Mouse (Mus musculus) left cerebral cortex, postnatal 14 days (tissue): ENCODE data around the gene Clasp1. TPM values are rescaled to one million over a fixed set of nuclear protein-coding genes. Genes with fewer than 3 reads are reported as not detected.
"Not testable (repeated sequence)": the region's sequence is repeated elsewhere in the genome, so short reads cannot be mapped to it uniquely, and the experiment has no call there.

Experiments
- DNase-seq, 2 experiments: peaks; one replicate each; pipeline ENCODE4 v3.0.0; 2021 to 2022; ENCODE audit warnings: low spot score in 2 of 2, mixed read lengths in 1 of 2
- intact Hi-C: fragments of 180-260 bp; cut with DNase I; formaldehyde crosslinking; loops from one replicate; pipeline ENCODE4 v1.15.1; 2025
- total RNA-seq, 2 experiments: library from RNA; stranded (reverse); gene quantifications; 2 replicates each; pipeline ENCODE4 v1.2.3; 2021

The Clasp1 gene
- total RNA-seq, 2 experiments from 2014 or later: 119 to 135 TPM

GRCm38 (mm10) chr1:118539046-118539445 is 150.2 kb downstream of the Clasp1 start:
- intact Hi-C loops: no loop called here

GRCm38 (mm10) chr1:118542880-118543279 is 154.0 kb downstream of the Clasp1 start:
- DNase-seq: peak in 1 of 2 experiments; percentile 26
- intact Hi-C loops: no loop called here

More at GRCm38 (mm10) chr1:118539046-118539445, 150.2 kb downstream of the Clasp1 start:
- DNase-seq: no peak

- peak; percentile 34 to 37 for DNase-seq
- intact Hi-C loops: no loop called here
Measured at GRCm38 (mm10) chr1:118548769-118549168, 159.9 kb downstream of the Clasp1 start.

GRCm38 (mm10) chr1:118551152-118551551 is 162.3 kb downstream of the Clasp1 start:
- DNase-seq: peak in 1 of 2 experiments; percentile 13
- intact Hi-C loops: no loop called here

GRCm38 (mm10) chr1:118552071-118552470 is 163.2 kb downstream of the Clasp1 start:
- DNase-seq: no peak
- intact Hi-C loops: no loop called here

GRCm38 (mm10) chr1:118553045-118553444 is 164.2 kb downstream of the Clasp1 start:
- DNase-seq: no peak
- intact Hi-C loops: no loop called here

GRCm38 (mm10) chr1:118553451-118553850 is 164.6 kb downstream of the Clasp1 start:
- intact Hi-C loops: no loop called here
- no peak for DNase-seq

GRCm38 (mm10) chr1:118554961-118555360 is 166.1 kb downstream of the Clasp1 start:
- intact Hi-C loops: no loop called here
- DNase-seq: no peak

GRCm38 (mm10) chr1:118559716-118560115 is 170.9 kb downstream of the Clasp1 start:
- intact Hi-C loops: no loop called here
- DNase-seq: no peak

GRCm38 (mm10) chr1:118564561-118564960 is 175.7 kb downstream of the Clasp1 start:
- intact Hi-C loops: no loop called here
- no peak for DNase-seq

- intact Hi-C loops: loop anchor here (5.0 kb wide), 1 partner anchor 190 kb away; no protein-coding TSS in a partner anchor
- DNase-seq: no peak
Measured at GRCm38 (mm10) chr1:118567659-118568058, 178.8 kb downstream of the Clasp1 start.

- no peak for DNase-seq
- intact Hi-C loops: no loop called here
Measured at GRCm38 (mm10) chr1:118580174-118580702, 191.4 kb downstream of the Clasp1 start.

GRCm38 (mm10) chr1:118581179-118581578 is 192.3 kb downstream of the Clasp1 start:
- intact Hi-C loops: no loop called here
- DNase-seq: no peak

- intact Hi-C loops: no loop called here
- no peak for DNase-seq
Measured at GRCm38 (mm10) chr1:118589721-118590120, 200.9 kb downstream of the Clasp1 start.

- DNase-seq: no peak
- intact Hi-C loops: no loop called here
Measured at GRCm38 (mm10) chr1:118592933-118593332, 204.1 kb downstream of the Clasp1 start.

- DNase-seq: no peak
- intact Hi-C loops: no loop called here
Measured at GRCm38 (mm10) chr1:118595395-118595794, 206.5 kb downstream of the Clasp1 start.

GRCm38 (mm10) chr1:118597475-118598213 is 208.8 kb downstream of the Clasp1 start:
- intact Hi-C loops: no loop called here
- no peak for DNase-seq

- intact Hi-C loops: no loop called here
- DNase-seq: no peak
Measured at GRCm38 (mm10) chr1:118598339-118598738, 209.5 kb downstream of the Clasp1 start.

GRCm38 (mm10) chr1:118613631-118614183 is 224.8 kb downstream of the Clasp1 start:
- intact Hi-C loops: no loop called here
- no peak for DNase-seq

GRCm38 (mm10) chr1:118621055-118621454 is 232.2 kb downstream of the Clasp1 start:
- intact Hi-C loops, DNase-seq: not testable (repeated sequence)

- no peak for DNase-seq
- intact Hi-C loops: no loop called here
Measured at GRCm38 (mm10) chr1:118622857-118623256, 234.0 kb downstream of the Clasp1 start.
